Mouse (Mus musculus) leukemia stem cell, adult 10-12 weeks (primary cell): ENCODE measurements around the gene Clca4a. TPM values are rescaled to one million over a fixed set of nuclear protein-coding genes. Genes with fewer than 3 reads are reported as not detected.

Experiments used
- polyA plus RNA-seq: library from polyadenylated mRNA; stranded (reverse); fragments of >175 nt; gene quantifications from 2 replicates; pipeline ENCODE4 v1.2.3, GENCODE M21; 2012; ENCODE audit warnings: low replicate concordance

The Clca4a gene
- polyA plus RNA-seq = not detected in 2 replicates

DNA sequence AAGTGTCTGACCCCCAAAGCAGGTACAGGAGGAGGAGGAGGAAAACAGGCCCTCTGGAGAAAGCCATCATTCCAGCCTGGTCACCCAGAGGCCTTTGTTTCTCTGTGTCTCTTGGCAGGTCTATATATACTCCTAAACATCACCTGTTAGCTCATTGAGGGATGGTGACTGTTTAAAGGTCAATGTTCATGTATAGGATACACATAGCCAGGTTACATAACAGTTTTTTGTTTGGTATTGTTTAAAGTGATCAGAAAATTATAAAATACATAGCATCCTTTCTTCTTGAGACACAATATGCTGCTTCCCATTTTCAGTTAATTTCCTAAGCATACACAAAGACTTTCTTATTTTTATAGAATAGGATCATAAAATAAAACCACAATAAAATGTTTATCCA, at the start of gene Clca4a:
Gene Clca4a (minus strand): TSS at position 101 of the 400 bp plus-strand sequence.

DNA sequence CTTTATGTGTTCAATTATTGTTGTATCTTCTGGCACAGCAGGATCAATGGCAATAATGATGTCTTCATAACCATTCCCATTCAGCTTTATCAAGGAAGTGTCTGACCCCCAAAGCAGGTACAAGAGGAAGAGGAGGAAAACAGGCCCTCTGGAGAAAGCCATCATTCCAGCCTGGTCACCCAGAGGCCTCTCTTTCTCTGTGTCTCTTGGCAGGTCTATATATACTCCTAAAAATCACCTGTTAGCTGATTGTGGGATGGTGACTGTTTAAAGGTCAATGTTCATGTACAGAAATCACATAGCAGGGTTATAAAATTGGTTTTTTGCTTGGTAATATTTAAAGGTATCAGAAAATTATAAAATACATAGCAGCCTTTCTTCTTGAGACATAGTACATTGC, 42.5 kb downstream of the Clca4a start, which contains the start of gene Clca4b:
Gene Clca4b (minus strand): TSS at position 195 of the 400 bp plus-strand sequence.

Other genes with a start within 250 kb of the Clca4a start
- gene Clca3a1, start 214.1 kb downstream of the Clca4a start, polyA plus RNA-seq = 0.86 and 1.8 TPM in 2 replicates
- not detected in 2 replicates for gene Clca3a2, start 155.6 kb downstream of the Clca4a start, polyA plus RNA-seq
- gene Clca3b, start 125.7 kb downstream of the Clca4a start, polyA plus RNA-seq = not detected in 2 replicates
- not detected in 2 replicates for gene Clca4b, start 42.5 kb downstream of the Clca4a start, polyA plus RNA-seq
- not detected in 2 replicates for gene Clca1, start 57.7 kb upstream of the Clca4a start, polyA plus RNA-seq
- gene Clca2, start 124.4 kb upstream of the Clca4a start, polyA plus RNA-seq = not detected in 2 replicates
- 0.77 and 1.4 TPM in 2 replicates for gene Odf2l, start 143.5 kb upstream of the Clca4a start, polyA plus RNA-seq